Mouse (Mus musculus) neural tube, embryonic 14.5 days (tissue): ENCODE data around the gene Myrf. TPM values are rescaled to one million over a fixed set of nuclear protein-coding genes. Genes with fewer than 3 reads are reported as not detected.

ENCODE experiments used
- ATAC-seq: fragments of 200-750 bp; cut with Nextera tagmentation; 2 replicates; pipeline ENCODE4 v1.8.0; 2017; ENCODE audit warnings: low read depth, mild to moderate bottlenecking, moderate TSS enrichment, moderate library complexity
- H3K27ac ChIP-seq: fragments of 300-500 bp; sonication (generic); 2 replicates; pipeline ENCODE4 v1.5.1; 2014; ENCODE audit warnings: low read depth, mild to moderate bottlenecking, control low read depth, low read length, moderate library complexity, mixed read lengths
- H3K27me3 ChIP-seq: fragments of 300-500 bp; sonication (generic); 2 replicates; pipeline ENCODE4 v1.6.1; 2014; ENCODE audit warnings: low read length; ENCODE audit not compliant: control insufficient read depth, insufficient read depth
- H3K36me3 ChIP-seq: fragments of 300-500 bp; sonication (generic); 2 replicates; pipeline ENCODE4 v1.6.1; 2014; ENCODE audit warnings: low read length, mixed read lengths; ENCODE audit not compliant: control insufficient read depth, insufficient read depth
- H3K4me1 ChIP-seq: fragments of 300-500 bp; sonication (generic); 2 replicates; pipeline ENCODE4 v1.6.1; 2014; ENCODE audit warnings: low read length; ENCODE audit not compliant: control insufficient read depth, insufficient read depth
- H3K4me2 ChIP-seq: fragments of 300-500 bp; sonication (generic); 2 replicates; pipeline ENCODE4 v1.6.1; 2014; ENCODE audit warnings: mild to moderate bottlenecking, low read depth, low read length, control low read depth
- H3K4me3 ChIP-seq: fragments of 300-500 bp; sonication (generic); 2 replicates; pipeline ENCODE4 v1.5.1; 2014; ENCODE audit warnings: low read depth, low read length, control low read depth, mixed read lengths
- H3K9ac ChIP-seq: fragments of 300-500 bp; sonication (generic); replicated peaks from 2 replicates; pipeline ENCODE4 v1.6.1; 2014; ENCODE audit warnings: low read depth, mild to moderate bottlenecking, control low read depth, low read length, mixed read lengths
- H3K9me3 ChIP-seq: fragments of 300-500 bp; sonication (generic); 2 replicates; pipeline ENCODE4 v1.6.1; 2016; ENCODE audit warnings: low read length; ENCODE audit not compliant: control insufficient read depth
- WGBS: fragments of 180-500 bp; shearing (Covaris S2); extraction: QIAGEN DNeasy Blood & Tissue Kit; methylation state at CpG from one replicate; pipeline ENCODE4 v1.1.7; 2014; 5-methylcytosine and 5-hydroxymethylcytosine counted together
- polyA plus RNA-seq: library from polyadenylated mRNA; unstranded; fragments of >200 nt; fragmentation: Nextera tagmentation; extraction: Ambion mirVana; gene quantifications from 2 replicates; pipeline ENCODE4 v1.2.1, GENCODE M21; 2014

The Myrf gene
- polyA plus RNA-seq, 1 experiment from 2014 or later, result 0.76 TPM

DNA sequence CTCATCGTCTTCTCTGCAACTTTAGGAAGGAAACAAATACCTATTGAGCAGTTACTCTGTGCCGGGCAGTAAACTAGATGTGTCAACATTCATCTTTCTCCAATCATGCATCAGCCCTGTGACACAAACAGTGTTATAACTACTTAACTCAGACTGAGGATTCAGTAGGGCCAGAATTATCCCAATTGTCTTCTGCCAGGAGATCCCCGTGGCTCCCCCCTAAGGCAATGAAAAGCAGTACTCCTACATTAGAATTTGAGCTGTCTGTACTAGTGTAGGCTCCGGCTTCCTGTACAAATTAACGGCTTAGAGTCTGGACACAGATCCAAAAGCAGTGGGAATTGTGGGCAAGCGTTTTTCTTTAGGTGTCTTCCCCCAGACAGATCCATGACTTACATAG is 35.5 kb downstream of the Myrf start:
- Histone ChIP-seq H3K27ac (no peak overlapping the region), H3K9ac (no peak overlapping the region)
- WGBS, result 65% methylated on average over 6 of the region's 6 CpGs

GRCm38 (mm10) chr19:10204616-10205001 is 35.9 kb downstream of the Myrf start:
- ATAC-seq, result 0 out of 2 replicates have a peak, but pooled peaks have one; percentile 10
- peaks cover 25% of the 10 kb centered on the region for H3K36me3 ChIP-seq

More for the DNA sequence above, 35.5 kb downstream of the Myrf start:
- H3K4me1 ChIP-seq, result peaks cover 15% of the 10 kb centered on the region; the same call in 1 of the 2 replicates
- peak overlapping the region; percentile 68 for H3K4me3 ChIP-seq
- peak overlapping the region; percentile 80 for H3K4me2 ChIP-seq
- H3K9me3 ChIP-seq, result no peaks in the 10 kb centered on the region
- ATAC-seq, result no peak
- no peaks in the 10 kb centered on the region for H3K27me3 ChIP-seq
- peaks cover 24% of the 10 kb centered on the region; the same call in 1 of the 2 replicates for H3K36me3 ChIP-seq

DNA sequence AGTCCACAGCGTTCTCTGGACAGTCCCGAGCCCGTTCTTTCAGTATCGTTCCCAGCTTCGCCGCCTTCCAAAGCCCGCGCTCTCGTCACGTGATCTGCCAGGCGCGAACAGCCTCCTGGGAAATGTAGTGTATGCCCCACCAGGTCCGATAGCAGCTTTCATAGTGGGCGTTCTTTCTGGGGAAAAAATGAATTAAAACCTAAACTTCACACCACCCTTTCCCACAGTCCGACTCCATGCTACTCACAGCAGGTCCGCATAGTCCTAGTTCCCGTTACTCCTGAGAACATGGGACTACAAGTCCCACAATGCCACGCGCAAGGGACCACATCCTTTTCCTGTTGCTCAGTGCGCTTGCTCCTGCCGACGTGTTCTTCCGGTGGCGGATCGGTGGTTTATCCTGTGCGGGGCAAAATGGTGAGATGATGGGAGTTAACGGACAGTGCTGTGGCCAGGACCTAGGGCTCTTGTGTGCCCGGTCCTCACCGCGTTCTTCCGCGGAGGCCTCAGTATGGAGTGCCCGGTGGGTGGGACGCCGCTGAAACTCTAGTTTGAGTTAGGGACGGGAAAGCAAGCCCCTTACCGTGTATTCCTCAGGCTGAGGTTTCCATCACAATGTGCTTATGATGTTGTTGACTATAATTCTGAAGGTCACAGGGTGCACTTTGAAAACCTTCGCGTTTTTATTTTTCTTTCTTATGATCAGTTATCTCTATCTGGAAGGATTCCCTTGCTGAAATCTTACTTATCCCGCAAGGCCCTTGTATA is 36.5 kb downstream of the Myrf start, which contains the start of the genes Tmem258 and Fen1:
Gene Tmem258, plus strand, starts transcription at position 167 of the 768 bp plus-strand sequence.
Gene Fen1, minus strand, starts transcription at position 322 of the 768 bp plus-strand sequence.
- H3K4me2 ChIP-seq, result peak within 1 kb of the TSS; percentile 80
- peaks cover 15% of the 10 kb centered on the region; the same call in 1 of the 2 replicates for H3K4me1 ChIP-seq
- WGBS, result under 1% methylated on average over 40 of the region's 40 CpGs
- ATAC-seq, result peak; percentile 94
- H3K9ac ChIP-seq, result peak within 1 kb of the TSS; percentile 72
- H3K27me3 ChIP-seq, result no peaks in the 10 kb centered on the region
- peak within 1 kb of the TSS; percentile 81 for H3K27ac ChIP-seq
- peaks cover 24% of the 10 kb centered on the region for H3K36me3 ChIP-seq
- peak within 1 kb of the TSS; percentile 68 for H3K4me3 ChIP-seq
- no peaks in the 10 kb centered on the region for H3K9me3 ChIP-seq

More at GRCm38 (mm10) chr19:10204616-10205001, 35.9 kb downstream of the Myrf start:
- Histone ChIP-seq H3K9me3 (no peaks in the 10 kb centered on the region), H3K27me3 (no peaks in the 10 kb centered on the region), H3K27ac (no peak overlapping the region), H3K9ac (peak overlapping the region; percentile 72; the same call in 1 of the 2 replicates), H3K4me1 (peaks cover 15% of the 10 kb centered on the region; the same call in 1 of the 2 replicates), H3K4me2 (peak overlapping the region; percentile 80), H3K4me3 (peak overlapping the region; percentile 68)
- 2% methylated on average over 5 of the region's 5 CpGs for WGBS

GRCm38 (mm10) chr19:10203146-10203847 is 37.3 kb downstream of the Myrf start:
- Histone ChIP-seq H3K9ac (peak overlapping the region; percentile 72), H3K4me2 (peak overlapping the region; percentile 80), H3K4me1 (peaks cover 15% of the 10 kb centered on the region; the same call in 1 of the 2 replicates), H3K36me3 (peaks cover 22% of the 10 kb centered on the region), H3K27ac (peak overlapping the region; percentile 81; the same call in 1 of the 2 replicates), H3K27me3 (no peaks in the 10 kb centered on the region), H3K4me3 (peak overlapping the region; percentile 68), H3K9me3 (no peaks in the 10 kb centered on the region)
- ATAC-seq, result no peak; the same call in 1 of the 2 replicates
- 2% methylated on average over 23 of the region's 23 CpGs for WGBS

DNA sequence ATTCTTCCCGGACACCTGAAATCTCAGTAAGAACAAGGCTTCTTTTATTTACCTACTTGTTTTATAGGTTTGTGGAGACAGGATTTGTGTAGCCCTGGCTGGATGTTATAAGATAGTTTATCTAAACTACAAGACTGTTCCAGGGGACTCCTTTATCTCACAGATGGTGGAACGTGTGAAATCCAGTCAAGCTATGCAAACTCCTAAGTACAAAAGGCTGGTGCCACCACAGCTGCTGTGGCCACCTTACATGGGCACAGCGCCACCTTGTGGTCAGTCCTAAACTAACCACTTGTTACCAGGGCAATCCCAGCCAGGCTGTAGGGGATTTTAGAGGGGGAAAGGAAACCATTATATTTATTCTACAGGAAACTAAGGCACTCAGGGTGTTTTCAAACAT is 41.8 kb downstream of the Myrf start:
- WGBS, result 31% methylated on average over 3 of the region's 3 CpGs
- ATAC-seq, result peak; percentile 48; the same call in 1 of the 2 replicates
- Histone ChIP-seq H3K4me1 (peaks cover 8% of the 10 kb centered on the region; the same call in 1 of the 2 replicates), H3K36me3 (peaks cover 35% of the 10 kb centered on the region), H3K4me3 (no peak overlapping the region), H3K9me3 (no peaks in the 10 kb centered on the region), H3K27ac (no peak overlapping the region), H3K9ac (no peak overlapping the region), H3K4me2 (no peak overlapping the region), H3K27me3 (no peaks in the 10 kb centered on the region)

DNA sequence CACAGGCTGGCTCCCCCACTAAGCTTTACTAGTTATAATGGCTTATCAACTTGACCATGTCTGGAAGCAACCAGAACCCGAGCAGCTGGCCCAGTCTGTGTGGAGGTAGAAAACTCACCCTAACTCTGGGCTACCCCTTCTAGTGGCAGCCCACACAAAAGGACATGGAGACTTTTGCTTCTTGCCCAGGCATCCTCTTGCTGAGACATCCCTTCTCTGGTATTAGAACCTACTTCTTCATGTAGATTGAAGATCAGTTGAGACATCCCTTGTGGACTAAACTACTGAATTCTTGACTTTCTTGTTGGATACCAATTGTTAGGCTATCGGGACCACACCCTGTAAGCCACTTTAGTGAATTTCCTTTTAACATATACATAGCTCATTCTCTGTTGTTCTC is 42.3 kb downstream of the Myrf start:
- Histone ChIP-seq H3K27ac (no peak overlapping the region), H3K4me3 (no peak overlapping the region), H3K36me3 (peaks cover 39% of the 10 kb centered on the region)

DNA sequence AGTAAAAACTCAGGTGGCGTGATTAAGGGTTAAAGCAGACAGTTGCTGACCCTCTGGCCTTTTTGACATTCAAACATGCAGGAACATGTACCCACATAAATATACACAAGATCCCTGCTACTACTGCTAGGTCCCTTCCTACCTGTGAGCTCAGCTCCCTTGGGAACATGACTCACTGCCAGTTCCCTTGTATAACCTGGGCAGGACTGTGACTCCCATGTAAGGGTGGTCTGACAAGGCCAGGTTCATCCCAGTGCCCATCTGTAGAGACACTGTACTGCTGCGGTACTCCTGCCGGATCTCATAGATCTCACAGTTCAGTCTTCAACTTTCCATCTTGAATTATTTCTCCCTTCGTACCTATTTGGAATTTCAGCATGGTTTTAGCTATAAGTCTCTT is 43.4 kb downstream of the Myrf start:
- Histone ChIP-seq H3K4me1 (no peaks in the 10 kb centered on the region), H3K27ac (no peak overlapping the region), H3K4me3 (no peak overlapping the region), H3K36me3 (peaks cover 51% of the 10 kb centered on the region), H3K9ac (no peak overlapping the region), H3K9me3 (no peaks in the 10 kb centered on the region), H3K27me3 (no peaks in the 10 kb centered on the region), H3K4me2 (no peak overlapping the region)
- 94% methylated on average over 4 of the region's 4 CpGs for WGBS
- ATAC-seq, result no peak

More for the DNA sequence above, 42.3 kb downstream of the Myrf start:
- H3K4me2 ChIP-seq, result no peak overlapping the region
- peaks cover 6% of the 10 kb centered on the region; the same call in 1 of the 2 replicates for H3K4me1 ChIP-seq
- ATAC-seq, result no peak
- no peak overlapping the region for H3K9ac ChIP-seq
- 83% methylated on average over 2 of the region's 2 CpGs for WGBS
- no peaks in the 10 kb centered on the region for H3K9me3 ChIP-seq
- H3K27me3 ChIP-seq, result no peaks in the 10 kb centered on the region

DNA sequence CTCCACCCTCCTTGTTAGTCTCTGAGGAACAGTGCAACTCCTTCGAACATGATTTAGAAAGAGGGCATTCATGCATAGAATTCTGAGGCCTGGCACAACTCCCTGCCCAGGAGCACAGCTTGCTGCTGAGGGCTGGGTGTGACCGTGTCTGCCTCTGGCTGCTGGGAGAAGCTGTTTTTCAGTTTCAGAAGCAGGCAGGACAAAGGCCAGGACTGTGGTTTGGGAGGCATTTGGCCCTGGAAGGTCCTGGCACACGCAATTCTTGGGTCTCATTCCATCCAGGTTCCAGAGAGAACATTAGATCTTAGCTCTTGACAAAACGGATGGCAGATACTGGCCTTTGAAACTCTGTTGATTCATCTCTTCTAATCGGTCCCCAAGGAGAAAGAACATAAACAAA is 45.3 kb downstream of the Myrf start:
- Histone ChIP-seq H3K4me1 (no peaks in the 10 kb centered on the region), H3K9ac (no peak overlapping the region), H3K27me3 (no peaks in the 10 kb centered on the region), H3K9me3 (no peaks in the 10 kb centered on the region), H3K4me3 (no peak overlapping the region), H3K4me2 (no peak overlapping the region), H3K27ac (no peak overlapping the region), H3K36me3 (peaks cover 59% of the 10 kb centered on the region)
- no peak for ATAC-seq
- 69% methylated on average over 5 of the region's 5 CpGs for WGBS
